Mouse (Mus musculus) heart, postnatal 0 days (tissue): ENCODE measurements around the gene Tfap4. TPM values are rescaled to one million over a fixed set of nuclear protein-coding genes. Genes with fewer than 3 reads are reported as not detected.

Experiments used
- ATAC-seq: fragments of 200-750 bp; cut with Nextera tagmentation; 2 replicates; pipeline ENCODE4 v1.8.0; 2017; ENCODE audit warnings: low read depth, moderate number of reproducible peaks, moderate library complexity; ENCODE audit not compliant: insufficient read depth
- DNase-seq: peaks from one replicate; pipeline ENCODE4 v3.0.0-alpha.2; 2016; ENCODE audit warnings: low spot score
- H3K27ac ChIP-seq: fragments of 300-500 bp; sonication (generic); 2 replicates; pipeline ENCODE4 v1.5.1; 2014; ENCODE audit warnings: low read depth, mild to moderate bottlenecking
- H3K27me3 ChIP-seq: fragments of 300-500 bp; sonication (generic); 2 replicates; pipeline ENCODE4 v1.6.1; 2014; ENCODE audit warnings: low read length, mixed read lengths; ENCODE audit not compliant: control insufficient read depth, insufficient read depth
- H3K36me3 ChIP-seq: fragments of 300-500 bp; sonication (generic); replicated peaks from 2 replicates; pipeline ENCODE4 v1.6.1; 2014; ENCODE audit warnings: low read length, mixed read lengths; ENCODE audit not compliant: control insufficient read depth, insufficient read depth
- H3K4me1 ChIP-seq: fragments of 300-500 bp; sonication (generic); 2 replicates; pipeline ENCODE4 v1.6.1; 2014; ENCODE audit warnings: antibody characterized with exemption; ENCODE audit not compliant: control insufficient read depth, insufficient read depth
- H3K4me2 ChIP-seq: fragments of 300-500 bp; sonication (generic); 2 replicates; pipeline ENCODE4 v1.6.1; 2014; ENCODE audit warnings: low read depth, mild to moderate bottlenecking, low read length, moderate library complexity
- H3K4me3 ChIP-seq: fragments of 300-500 bp; sonication (generic); 2 replicates; pipeline ENCODE4 v1.5.1; 2014; ENCODE audit warnings: low read depth, low read length
- H3K9ac ChIP-seq: fragments of 300-500 bp; sonication (generic); replicated peaks from 2 replicates; pipeline ENCODE4 v1.6.1; 2014; ENCODE audit warnings: low read depth, low read length, mixed read lengths
- H3K9me3 ChIP-seq: fragments of 300-500 bp; sonication (generic); replicated peaks from 2 replicates; pipeline ENCODE4 v1.6.1; 2016; ENCODE audit warnings: low read length; ENCODE audit not compliant: control insufficient read depth
- CTCF ChIP-seq: IDR thresholded peaks from 2 replicates; pipeline ENCODE4 v1.5.1; 2016; ENCODE audit warnings: antibody characterized with exemption, control low read depth, low read depth
- EP300 ChIP-seq: IDR thresholded peaks from 2 replicates; pipeline ENCODE4 v1.6.1; 2016; ENCODE audit warnings: antibody characterized with exemption, low read depth
- WGBS: fragments of 180-500 bp; shearing (Covaris S2); extraction: QIAGEN DNeasy Blood & Tissue Kit; methylation state at CpG from one replicate; pipeline ENCODE4 v1.1.7; 2014; 5-methylcytosine and 5-hydroxymethylcytosine counted together
- polyA plus RNA-seq: library from polyadenylated mRNA; unstranded; fragments of >200 nt; fragmentation: Nextera tagmentation; extraction: Ambion mirVana; gene quantifications from 2 replicates; pipeline ENCODE4 v1.2.1, GENCODE M21; 2015
- total RNA-seq: library from RNA; depleted of rRNA; stranded (reverse); fragments of >200 nt; gene quantifications from 2 replicates; pipeline ENCODE4 v1.2.3, GENCODE M21; 2014; ENCODE audit warnings: low replicate concordance; rRNA removed

Gene Tfap4
- total RNA-seq = 2.6 and 6.3 TPM in 2 replicates
- polyA plus RNA-seq = 2.9 and 3.4 TPM in 2 replicates

DNA sequence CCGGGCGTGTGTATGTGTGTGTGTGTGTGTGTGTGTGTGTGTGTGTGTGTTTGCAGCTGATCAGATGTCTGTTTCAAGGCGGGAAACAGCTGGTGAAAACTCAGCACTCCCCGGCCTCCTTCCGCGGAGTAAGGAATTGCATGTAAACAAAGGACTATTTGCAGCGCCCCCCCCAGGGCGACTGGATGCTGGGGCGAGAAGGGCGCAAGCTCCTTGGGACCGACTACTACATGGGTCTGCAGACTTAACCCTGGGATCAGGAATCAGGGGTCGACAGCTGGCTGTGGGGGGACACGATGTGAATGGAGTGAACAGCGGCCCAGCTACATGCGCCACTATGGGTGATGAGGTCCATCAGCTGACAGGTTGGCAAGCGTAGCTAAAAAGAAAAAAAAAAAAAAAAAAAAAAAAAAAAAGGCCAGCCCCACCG is at the start of gene Tfap4:
Gene Tfap4 (minus strand): TSS at position 140 of the 430 bp plus-strand sequence.
- peak within 1 kb of the TSS; percentile 100 for H3K4me2 ChIP-seq
- H3K9ac ChIP-seq = peak within 1 kb of the TSS; percentile 72
- peak; percentile 27; the same call in 1 of the 2 replicates for ATAC-seq
- peak within 1 kb of the TSS; percentile 85 for H3K4me3 ChIP-seq
- no peaks in the 10 kb centered on the region for H3K36me3 ChIP-seq
- H3K9me3 ChIP-seq = no peaks in the 10 kb centered on the region
- TF ChIP-seq CTCF (peak; percentile 22), EP300 (0 out of 2 replicates have a peak, but pooled peaks have one; percentile 44)
- DNase-seq = peak; percentile 90
- no peaks in the 10 kb centered on the region for H3K27me3 ChIP-seq
- peak within 1 kb of the TSS; percentile 78 for H3K27ac ChIP-seq
- whole genome bisulfite sequencing = under 1% methylated on average over 15 of the region's 17 CpGs
- H3K4me1 ChIP-seq = peaks cover 3% of the 10 kb centered on the region; the same call in 1 of the 2 replicates

DNA sequence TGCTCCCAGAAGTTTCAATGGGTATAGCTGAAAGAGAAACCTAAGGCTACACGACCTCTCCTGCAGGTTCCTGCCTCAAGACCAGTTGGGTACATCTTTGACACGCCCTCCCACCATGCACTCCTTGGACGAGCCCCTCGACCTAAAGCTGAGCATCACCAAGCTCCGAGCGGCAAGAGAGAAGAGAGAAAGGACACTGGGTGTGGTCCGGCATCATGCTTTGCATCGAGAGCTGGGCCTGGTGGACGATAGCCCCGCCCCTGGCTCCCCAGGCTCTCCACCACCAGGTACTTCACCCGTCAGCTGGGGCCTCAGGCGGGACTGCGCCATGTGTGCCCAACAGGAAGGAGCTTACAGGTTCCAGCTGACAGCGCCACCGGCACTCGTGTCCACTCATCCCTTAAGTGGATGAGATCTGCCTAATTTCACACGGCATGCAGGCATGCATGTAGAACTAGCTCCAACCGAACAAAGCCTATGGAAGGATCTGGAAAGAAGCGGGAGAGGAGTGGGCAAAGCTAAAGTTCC is 48.9 kb upstream of the Tfap4 start:
- Histone ChIP-seq H3K9me3 (no peaks in the 10 kb centered on the region), H3K4me3 (no peak overlapping the region), H3K9ac (no peak overlapping the region), H3K4me1 (peaks cover 38% of the 10 kb centered on the region), H3K27me3 (no peaks in the 10 kb centered on the region), H3K36me3 (peaks cover 42% of the 10 kb centered on the region), H3K27ac (no peak overlapping the region), H3K4me2 (no peak overlapping the region)
- no peak for ATAC-seq
- no peak for TF ChIP-seq CTCF
- no peak for TF ChIP-seq EP300
- no peak for DNase-seq
- WGBS = 84% methylated on average over 19 of the region's 19 CpGs

GRCm38 (mm10) chr16:4607818-4608531 is 48.3 kb upstream of the Tfap4 start:
- H3K4me2 ChIP-seq = no peak overlapping the region

GRCm38 (mm10) chr16:4606431-4607084 is 46.9 kb upstream of the Tfap4 start:
- Histone ChIP-seq H3K9ac (0 out of 2 replicates have a peak overlapping the region, but pooled peaks have one; percentile 1), H3K27me3 (no peaks in the 10 kb centered on the region), H3K9me3 (no peaks in the 10 kb centered on the region), H3K27ac (peak overlapping the region; percentile 43), H3K4me1 (peaks cover 57% of the 10 kb centered on the region), H3K36me3 (peaks cover 22% of the 10 kb centered on the region), H3K4me3 (no peak overlapping the region), H3K4me2 (peak overlapping the region; percentile 6; the same call in 1 of the 2 replicates)
- peak; percentile 70 for TF ChIP-seq CTCF
- no peak for TF ChIP-seq EP300
- ATAC-seq = peak; percentile 48; the same call in 1 of the 2 replicates
- DNase-seq = no peak
- 18% methylated on average over 5 of the region's 5 CpGs for WGBS

More at GRCm38 (mm10) chr16:4607818-4608531, 48.3 kb upstream of the Tfap4 start:
- Histone ChIP-seq H3K4me1 (peaks cover 44% of the 10 kb centered on the region), H3K9me3 (no peaks in the 10 kb centered on the region), H3K36me3 (peaks cover 35% of the 10 kb centered on the region), H3K27ac (no peak overlapping the region), H3K4me3 (no peak overlapping the region), H3K9ac (no peak overlapping the region), H3K27me3 (no peaks in the 10 kb centered on the region)
- WGBS = 36% methylated on average over 9 of the region's 9 CpGs
- DNase-seq (peak; percentile 78), ATAC-seq (peak; percentile 23; the same call in 1 of the 2 replicates)
- TF ChIP-seq CTCF (peak; percentile 94), EP300 (no peak)

GRCm38 (mm10) chr16:4605514-4606131 is 46.0 kb upstream of the Tfap4 start:
- Histone ChIP-seq H3K27me3 (no peaks in the 10 kb centered on the region), H3K9me3 (no peaks in the 10 kb centered on the region), H3K4me1 (peaks cover 65% of the 10 kb centered on the region), H3K27ac (peak overlapping the region; percentile 43; the same call in 1 of the 2 replicates), H3K4me2 (no peak overlapping the region), H3K36me3 (peaks cover 14% of the 10 kb centered on the region), H3K9ac (no peak overlapping the region), H3K4me3 (no peak overlapping the region)
- DNase-seq = no peak
- no peak for TF ChIP-seq EP300
- TF ChIP-seq CTCF = no peak
- ATAC-seq = no peak
- 76% methylated on average over 13 of the region's 13 CpGs for WGBS
